Mouse (Mus musculus) heart, adult 2 months (tissue): ENCODE results near the gene Slc35e4. TPM values are rescaled to one million over a fixed set of nuclear protein-coding genes. Genes with fewer than 3 reads are reported as not detected.

Source experiments
- DNase-seq, 2 experiments: peaks; one replicate each; pipeline ENCODE4 v3.0.0; 2021
- H3K27ac ChIP-seq: fragments of 200-600 bp; 2 replicates; pipeline ENCODE4 v1.8.1; 2022
- H3K27me3 ChIP-seq: fragments of 200-500 bp; 2 replicates; pipeline ENCODE4 v1.6.1; 2012; ENCODE audit warnings: mild to moderate bottlenecking, low read length, inconsistent platforms, mixed read lengths; ENCODE audit not compliant: control insufficient read depth, insufficient read depth
- H3K36me3 ChIP-seq: fragments of 200-500 bp; 2 replicates; pipeline ENCODE4 v1.6.1; 2012; ENCODE audit warnings: low read length, inconsistent platforms; ENCODE audit not compliant: control insufficient read depth, insufficient read depth
- H3K4me1 ChIP-seq: fragments of 200-500 bp; 2 replicates; pipeline ENCODE4 v1.6.1; 2011; ENCODE audit warnings: low read length; ENCODE audit not compliant: control insufficient read depth, insufficient read depth
- H3K4me3 ChIP-seq: fragments of 200-600 bp; 2 replicates; pipeline ENCODE4 v1.8.1; 2022
- H3K79me2 ChIP-seq: fragments of 200-500 bp; replicated peaks from 2 replicates; pipeline ENCODE4 v1.6.1; 2012; ENCODE audit warnings: mild to moderate bottlenecking, inconsistent platforms, low read length, moderate library complexity, mixed read lengths; ENCODE audit not compliant: control insufficient read depth, insufficient read depth
- H3K9ac ChIP-seq: fragments of 200-500 bp; 2 replicates; pipeline ENCODE4 v1.6.1; 2012; ENCODE audit warnings: low read depth, mild to moderate bottlenecking, control low read depth, inconsistent platforms, low read length, mixed read lengths
- CTCF ChIP-seq: fragments of 200-600 bp; IDR thresholded peaks from 2 replicates; pipeline ENCODE4 v1.8.1; 2022; ENCODE audit warnings: antibody characterized with exemption, mild to moderate bottlenecking, moderate library complexity
- EP300 ChIP-seq: fragments of 200-500 bp; IDR thresholded peaks from 2 replicates; pipeline ENCODE4 v1.6.1; 2011; ENCODE audit warnings: low read depth, low read length, control low read depth; ENCODE audit not compliant: insufficient read depth
- POLR2A ChIP-seq: fragments of 200-500 bp; IDR thresholded peaks from 2 replicates; pipeline ENCODE4 v1.6.1; 2011; ENCODE audit warnings: mild to moderate bottlenecking, low read depth, low read length, control low read depth; ENCODE audit not compliant: insufficient read depth
- WGBS: fragments of 180-500 bp; shearing (Covaris S2); methylation state at CpG from one replicate; pipeline ENCODE4 v1.1.7; 2018; 5-methylcytosine and 5-hydroxymethylcytosine counted together
- intact Hi-C: fragments of 180-260 bp; cut with DNase I; formaldehyde crosslinking; loops from one replicate; pipeline ENCODE4 v1.15.1; 2025
- polyA plus RNA-seq: library from polyadenylated mRNA; depleted of rRNA; stranded (reverse); fragments of >200 nt; gene quantifications from 2 replicates; pipeline ENCODE4 v1.2.3, GENCODE M21; 2012; rRNA removed
- total RNA-seq, 2 experiments: library from RNA; stranded (reverse); gene quantifications; 2 replicates each; pipeline ENCODE4 v1.2.3; 2021

Gene Slc35e4
- total and polyA plus RNA-seq, 3 experiments: 3.9 to 6.9 (median 6.3) TPM

DNA sequence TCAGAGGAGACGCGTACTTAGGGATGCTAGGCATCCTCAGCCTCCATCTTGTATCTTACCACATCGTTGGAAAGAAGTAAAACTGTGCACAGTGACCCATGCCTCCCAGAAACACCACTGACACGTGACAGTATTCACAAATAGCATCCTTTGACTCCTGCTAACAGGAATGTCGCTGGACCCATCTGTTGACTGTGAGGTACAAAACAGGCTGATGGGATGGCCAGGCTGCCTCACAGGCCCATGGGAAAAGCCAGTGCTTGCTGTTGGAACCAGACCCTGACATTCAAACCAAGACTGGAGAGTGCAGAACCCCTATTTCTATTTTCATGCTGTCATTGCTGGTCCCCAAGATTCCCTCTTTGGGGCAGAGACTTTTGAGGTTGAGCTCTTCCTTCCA is 56.6 kb downstream of the Slc35e4 start:
- Histone ChIP-seq H3K4me1 (peaks cover 2% of the 10 kb centered on the region; the same call in 1 of the 2 replicates), H3K27ac (no peak overlapping the region), H3K9ac (no peak overlapping the region), H3K4me3 (no peak overlapping the region), H3K36me3 (no peaks in the 10 kb centered on the region), H3K79me2 (no peaks in the 10 kb centered on the region), H3K27me3 (no peaks in the 10 kb centered on the region)
- intact Hi-C loops: no loop called here
- TF ChIP-seq CTCF (no peak), POLR2A (no peak), EP300 (no peak)
- DNase-seq: no peak
- 61% methylated on average over 5 of the region's 5 CpGs for WGBS

Other genes with a start within 250 kb of the Slc35e4 start
- 10 to 100 TPM; 12.9 to 16.2 TPM for gene Osbp2, start 50.8 kb downstream of the Slc35e4 start, total RNA-seq
- 10.9 and 14.2 TPM in 2 replicates for gene Osbp2, start 50.8 kb downstream of the Slc35e4 start, polyA plus RNA-seq
- gene 4921536K21Rik, start 19.6 kb downstream of the Slc35e4 start, total RNA-seq: under 1 TPM; 0.57 to 0.81 TPM
- 0.57 and 0.76 TPM in 2 replicates for gene 4921536K21Rik, start 19.6 kb downstream of the Slc35e4 start, polyA plus RNA-seq
- gene Dusp18, start 19.4 kb downstream of the Slc35e4 start, total RNA-seq: 10 to 100 TPM; 32.6 to 47.8 TPM
- gene Dusp18, start 19.4 kb downstream of the Slc35e4 start, polyA plus RNA-seq: 29.1 and 52.6 TPM in 2 replicates
- gene Tcn2, start 17.5 kb upstream of the Slc35e4 start, total RNA-seq: 10 to 100 TPM; 41.3 to 42.9 TPM
- gene Tcn2, start 17.5 kb upstream of the Slc35e4 start, polyA plus RNA-seq: 69.4 and 90.6 TPM in 2 replicates
- gene Pes1, start 49.3 kb upstream of the Slc35e4 start, total RNA-seq: 10 to 100 TPM; 26.6 to 27.3 TPM
- gene Pes1, start 49.3 kb upstream of the Slc35e4 start, polyA plus RNA-seq: 19.4 and 26.5 TPM in 2 replicates
- not detected for gene 4930556J24Rik, start 62.1 kb upstream of the Slc35e4 start, total RNA-seq
- gene 4930556J24Rik, start 62.1 kb upstream of the Slc35e4 start, polyA plus RNA-seq: not detected in 2 replicates
- gene Gal3st1, start 69.0 kb upstream of the Slc35e4 start, total RNA-seq: under 1 TPM; 0.18 to 0.21 TPM
- gene Gal3st1, start 69.0 kb upstream of the Slc35e4 start, polyA plus RNA-seq: 0.47 and 1.1 TPM in 2 replicates
- gene Sec14l4, start 116.8 kb upstream of the Slc35e4 start, total RNA-seq: under 1 TPM; 0.14 to 0.47 TPM
- gene Sec14l4, start 116.8 kb upstream of the Slc35e4 start, polyA plus RNA-seq: 0.32 and 0.57 TPM in 2 replicates
- gene Sec14l3, start 150.2 kb upstream of the Slc35e4 start, total RNA-seq: not detected
- 15.0 TPM in 1 of 2 replicates, not detected in the other for gene Sec14l3, start 150.2 kb upstream of the Slc35e4 start, polyA plus RNA-seq
- gene Mtfp1, start 180.8 kb upstream of the Slc35e4 start, total RNA-seq: 100 to 1,000 TPM; 129 to 141 TPM
- 158 and 167 TPM in 2 replicates for gene Mtfp1, start 180.8 kb upstream of the Slc35e4 start, polyA plus RNA-seq
- under 1 TPM; 0.52 to 0.89 TPM for gene Sec14l2, start 208.8 kb upstream of the Slc35e4 start, total RNA-seq
- gene Sec14l2, start 208.8 kb upstream of the Slc35e4 start, polyA plus RNA-seq: 0.35 and 0.53 TPM in 2 replicates
- gene Rnf215, start 220.5 kb upstream of the Slc35e4 start, total RNA-seq: 10 to 100 TPM; 12.9 to 13.4 TPM
- gene Rnf215, start 220.5 kb upstream of the Slc35e4 start, polyA plus RNA-seq: 16.1 and 17.7 TPM in 2 replicates
- 1 to 10 TPM; 4.5 to 4.6 TPM for gene Ccdc157, start 245.6 kb upstream of the Slc35e4 start, total RNA-seq
- gene Ccdc157, start 245.6 kb upstream of the Slc35e4 start, polyA plus RNA-seq: 6.7 and 9.9 TPM in 2 replicates
- gene Sf3a1, start 245.7 kb upstream of the Slc35e4 start, total RNA-seq: 10 to 100 TPM; 37.2 to 38.7 TPM
- gene Sf3a1, start 245.7 kb upstream of the Slc35e4 start, polyA plus RNA-seq: 17.9 and 23.4 TPM in 2 replicates